Mouse (Mus musculus) forebrain, embryonic 14.5 days (tissue): ENCODE measurements around the gene Sf3b1. TPM values are rescaled to one million over a fixed set of nuclear protein-coding genes. Genes with fewer than 3 reads are reported as not detected.
"Not testable (repeated sequence)": the region's sequence is repeated elsewhere in the genome, so short reads cannot be mapped to it uniquely, and the experiment has no call there.

Experiments
- ATAC-seq: fragments of 200-750 bp; cut with Nextera tagmentation; 2 replicates; pipeline ENCODE4 v1.8.0; 2017; ENCODE audit warnings: mild to moderate bottlenecking, moderate library complexity
- DNase-seq: peaks from one replicate; pipeline ENCODE4 v3.0.0-alpha.2; 2015; ENCODE audit warnings: low spot score
- H3K27ac ChIP-seq: fragments of 300-500 bp; sonication (generic); 2 replicates; pipeline ENCODE4 v1.5.1; 2014; ENCODE audit warnings: low read depth, mild to moderate bottlenecking, control low read depth, low read length, moderate library complexity
- H3K27me3 ChIP-seq: fragments of 300-500 bp; sonication (generic); replicated peaks from 2 replicates; pipeline ENCODE4 v1.6.1; 2014; ENCODE audit warnings: low read length, control low read depth, mixed read lengths; ENCODE audit not compliant: control insufficient read depth, insufficient read depth
- H3K36me3 ChIP-seq: fragments of 300-500 bp; sonication (generic); 2 replicates; pipeline ENCODE4 v1.6.1; 2014; ENCODE audit warnings: low read length, control low read depth; ENCODE audit not compliant: control insufficient read depth, insufficient read depth
- H3K4me1 ChIP-seq: fragments of 300-500 bp; sonication (generic); 2 replicates; pipeline ENCODE4 v1.6.1; 2014; ENCODE audit warnings: antibody characterized with exemption, low read length, control low read depth; ENCODE audit not compliant: control insufficient read depth, insufficient read depth
- H3K4me2 ChIP-seq: fragments of 300-500 bp; sonication (generic); 2 replicates; pipeline ENCODE4 v1.6.1; 2014; ENCODE audit warnings: mild to moderate bottlenecking, control low read depth, low read length
- H3K4me3 ChIP-seq: fragments of 300-500 bp; sonication (generic); 2 replicates; pipeline ENCODE4 v1.5.1; 2014; ENCODE audit warnings: low read depth, low read length, control low read depth
- H3K9ac ChIP-seq: fragments of 300-500 bp; sonication (generic); 2 replicates; pipeline ENCODE4 v1.6.1; 2014; ENCODE audit warnings: mild to moderate bottlenecking, low read length, control low read depth, moderate library complexity
- H3K9me3 ChIP-seq: fragments of 300-500 bp; sonication (generic); replicated peaks from 2 replicates; pipeline ENCODE4 v1.6.1; 2016; ENCODE audit warnings: low read length, control low read depth, mixed read lengths; ENCODE audit not compliant: control insufficient read depth
- WGBS: fragments of 180-500 bp; shearing (Covaris S2); extraction: QIAGEN DNeasy Blood & Tissue Kit; methylation state at CpG from one replicate; pipeline ENCODE4 v1.1.7; 2014; 5-methylcytosine and 5-hydroxymethylcytosine counted together
- polyA plus RNA-seq: library from polyadenylated mRNA; unstranded; fragments of >200 nt; fragmentation: Nextera tagmentation; extraction: Ambion mirVana; gene quantifications from 2 replicates; pipeline ENCODE4 v1.2.1, GENCODE M21; 2014

Gene Sf3b1
- polyA plus RNA-seq, 1 experiment from 2014 or later = 407 TPM

- H3K4me3 ChIP-seq, DNase-seq, H3K9me3 ChIP-seq, ATAC-seq, H3K4me1 ChIP-seq, H3K27me3 ChIP-seq, H3K27ac ChIP-seq, H3K4me2 ChIP-seq, H3K9ac ChIP-seq: not testable (repeated sequence)
- 96% methylated on average over 2 of the region's 2 CpGs for WGBS
- H3K36me3 ChIP-seq = peaks cover 75% of the 10 kb centered on the region
Observed at GRCm38 (mm10) chr1:55008313-55008712, 19.0 kb downstream of the Sf3b1 start.

- WGBS = 87% methylated on average over 5 of the region's 5 CpGs
- Histone ChIP-seq H3K9me3 (no peaks in the 10 kb centered on the region), H3K4me2 (no peak overlapping the region), H3K27ac (no peak overlapping the region), H3K4me3 (no peak overlapping the region), H3K27me3 (no peaks in the 10 kb centered on the region), H3K36me3 (peaks cover 87% of the 10 kb centered on the region), H3K9ac (no peak overlapping the region), H3K4me1 (no peaks in the 10 kb centered on the region)
- ATAC-seq = no peak
- no peak for DNase-seq
Observed at GRCm38 (mm10) chr1:54993581-54993980, 33.7 kb downstream of the Sf3b1 start.

GRCm38 (mm10) chr1:54986248-54986647, 41.0 kb downstream of the Sf3b1 start:
- no peak overlapping the region for H3K27ac ChIP-seq
- H3K9me3 ChIP-seq = no peaks in the 10 kb centered on the region
- no peak overlapping the region for H3K4me2 ChIP-seq
- H3K27me3 ChIP-seq = no peaks in the 10 kb centered on the region
- WGBS = 94% methylated on average over 5 of the region's 5 CpGs
- peaks cover 56% of the 10 kb centered on the region for H3K36me3 ChIP-seq
- H3K4me3 ChIP-seq = no peak overlapping the region
- no peak overlapping the region for H3K9ac ChIP-seq
- H3K4me1 ChIP-seq = no peaks in the 10 kb centered on the region
- DNase-seq = no peak
- no peak for ATAC-seq

GRCm38 (mm10) chr1:54985831-54986230, 41.5 kb downstream of the Sf3b1 start:
- no peak overlapping the region for H3K4me2 ChIP-seq
- ATAC-seq = no peak
- WGBS = 87% methylated on average over 3 of the region's 3 CpGs
- H3K27ac ChIP-seq = no peak overlapping the region
- H3K27me3 ChIP-seq = no peaks in the 10 kb centered on the region
- no peak for DNase-seq
- no peaks in the 10 kb centered on the region for H3K4me1 ChIP-seq
- no peak overlapping the region for H3K4me3 ChIP-seq
- H3K36me3 ChIP-seq = peaks cover 53% of the 10 kb centered on the region
- no peaks in the 10 kb centered on the region for H3K9me3 ChIP-seq
- no peak overlapping the region for H3K9ac ChIP-seq

GRCm38 (mm10) chr1:54984154-54984553, 43.1 kb downstream of the Sf3b1 start:
- Histone ChIP-seq H3K36me3 (peaks cover 38% of the 10 kb centered on the region), H3K4me2 (no peak overlapping the region), H3K27ac (no peak overlapping the region), H3K4me3 (no peak overlapping the region), H3K9ac (no peak overlapping the region), H3K9me3 (no peaks in the 10 kb centered on the region), H3K27me3 (no peaks in the 10 kb centered on the region), H3K4me1 (no peaks in the 10 kb centered on the region)
- DNase-seq (no peak), ATAC-seq (no peak)
- 80% methylated on average over 7 of the region's 7 CpGs for WGBS

- ATAC-seq = no peak
- H3K9me3 ChIP-seq = no peaks in the 10 kb centered on the region
- no peaks in the 10 kb centered on the region for H3K27me3 ChIP-seq
- H3K4me2 ChIP-seq = no peak overlapping the region
- no peak overlapping the region for H3K4me3 ChIP-seq
- no peaks in the 10 kb centered on the region for H3K4me1 ChIP-seq
- peak; percentile 46 for DNase-seq
- no peak overlapping the region for H3K27ac ChIP-seq
- H3K9ac ChIP-seq = no peak overlapping the region
- WGBS = 66% methylated on average over 3 of the region's 3 CpGs
- H3K36me3 ChIP-seq = peaks cover 35% of the 10 kb centered on the region
Observed at GRCm38 (mm10) chr1:54983339-54983738, 43.9 kb downstream of the Sf3b1 start.

- H3K9me3 ChIP-seq = no peaks in the 10 kb centered on the region
- H3K27ac ChIP-seq = no peak overlapping the region
- no peaks in the 10 kb centered on the region for H3K4me1 ChIP-seq
- WGBS = 89% methylated on average over 3 of the region's 3 CpGs
- H3K36me3 ChIP-seq = peaks cover 31% of the 10 kb centered on the region
- H3K27me3 ChIP-seq = no peaks in the 10 kb centered on the region
- ATAC-seq = no peak
- H3K4me3 ChIP-seq = no peak overlapping the region
- no peak for DNase-seq
- H3K4me2 ChIP-seq = no peak overlapping the region
- H3K9ac ChIP-seq = no peak overlapping the region
Observed at GRCm38 (mm10) chr1:54982636-54983035, 44.6 kb downstream of the Sf3b1 start.

GRCm38 (mm10) chr1:54979226-54979984, 47.9 kb downstream of the Sf3b1 start:
- H3K27ac ChIP-seq = no peak overlapping the region
- no peak overlapping the region for H3K9ac ChIP-seq
- WGBS = 64% methylated on average over 1 of the region's 1 CpGs
- no peak overlapping the region for H3K4me3 ChIP-seq
- H3K27me3 ChIP-seq = no peaks in the 10 kb centered on the region
- peaks cover 6% of the 10 kb centered on the region; the same call in 1 of the 2 replicates for H3K36me3 ChIP-seq
- H3K4me2 ChIP-seq = no peak overlapping the region
- H3K4me1 ChIP-seq = no peaks in the 10 kb centered on the region
- DNase-seq (peak; percentile 69), ATAC-seq (peak; percentile 52; the same call in 1 of the 2 replicates)
- no peaks in the 10 kb centered on the region for H3K9me3 ChIP-seq

- no peak for ATAC-seq
- Histone ChIP-seq H3K4me3 (no peak overlapping the region), H3K36me3 (no peaks in the 10 kb centered on the region), H3K9ac (no peak overlapping the region), H3K27me3 (no peaks in the 10 kb centered on the region), H3K4me2 (no peak overlapping the region), H3K4me1 (no peaks in the 10 kb centered on the region), H3K9me3 (no peaks in the 10 kb centered on the region), H3K27ac (no peak overlapping the region)
- 91% methylated on average over 5 of the region's 5 CpGs for WGBS
- DNase-seq = no peak
Observed at GRCm38 (mm10) chr1:54971687-54972404, 55.4 kb downstream of the Sf3b1 start.
